ENCODE assay signal across 8 mouse cellular contexts in the genomic region with DNA sequence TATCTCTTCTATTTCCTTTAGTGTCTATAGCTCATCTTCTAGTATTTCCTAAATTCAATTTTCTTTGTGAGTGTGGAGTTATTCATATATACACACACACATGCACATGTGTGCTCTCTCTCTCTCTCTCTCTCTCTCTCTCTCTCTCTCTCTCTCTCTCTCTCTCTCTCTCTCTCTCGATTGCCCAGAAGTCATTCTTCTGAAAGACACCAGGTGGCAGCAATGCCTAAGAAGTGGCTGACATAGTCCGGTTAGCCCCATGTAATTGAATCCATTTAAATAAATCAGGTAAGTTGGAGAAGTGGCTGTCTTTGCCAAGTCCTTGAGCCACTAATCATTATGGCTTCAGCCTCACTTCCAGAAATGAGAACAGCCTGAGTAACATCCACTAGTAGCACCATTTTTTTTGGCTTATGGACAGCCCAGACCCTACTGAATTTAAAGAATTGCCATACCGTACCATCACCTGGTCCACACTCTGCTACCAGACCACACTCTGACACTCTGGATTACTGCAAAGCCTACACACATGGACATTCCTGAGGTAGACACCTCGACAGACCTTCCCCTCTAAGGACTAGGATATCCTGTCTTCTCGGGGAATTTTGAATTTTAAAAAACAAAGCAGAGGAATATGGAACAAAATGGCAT. TPM values are rescaled to one million over a fixed set of nuclear protein-coding genes. Genes with fewer than 3 reads are reported as not detected.
DNase-seq lines count a peak whose midpoint lies in the region; ATAC-seq lines count a peak whose summit lies in the region.

No protein-coding gene starts in this region.

- no peaks in the 10 kb centered on the region for H3K9me3 ChIP-seq in hindbrain, embryonic 11.5 days (ENCODE audit: control insufficient read depth, low read length)
- H3K9me3 ChIP-seq in midbrain, embryonic 12.5 days = no peaks in the 10 kb centered on the region

- WGBS in hindbrain, embryonic 11.5 days = 45% methylated on average over 5 of the region's 5 CpGs
- WGBS in midbrain, embryonic 12.5 days = 45% methylated on average over 5 of the region's 5 CpGs

- H3K36me3 ChIP-seq in hindbrain, embryonic 11.5 days (ENCODE audit: control insufficient read depth, insufficient read depth, low read length) = no peaks in the 10 kb centered on the region
- H3K36me3 ChIP-seq in midbrain, embryonic 12.5 days = no peaks in the 10 kb centered on the region

- H3K4me1 ChIP-seq in hindbrain, embryonic 11.5 days (replicated peaks; ENCODE audit: control insufficient read depth, insufficient read depth, low read length) = no peaks in the 10 kb centered on the region
- no peaks in the 10 kb centered on the region for H3K4me1 ChIP-seq in midbrain, embryonic 12.5 days

- peak; percentile 75 for ATAC-seq in hindbrain, embryonic 11.5 days (ENCODE audit: low FRiP score)
- ATAC-seq in midbrain, embryonic 12.5 days (ENCODE audit: low FRiP score, low read depth) = peak; percentile 76
- no peak for ATAC-seq in CD4-positive, CD25-positive, alpha-beta regulatory T cell, adult 4 months

- H3K27me3 ChIP-seq in hindbrain, embryonic 11.5 days (ENCODE audit: control insufficient read depth, insufficient read depth, low read length) = no peaks in the 10 kb centered on the region
- no peaks in the 10 kb centered on the region for H3K27me3 ChIP-seq in midbrain, embryonic 12.5 days

- peak; percentile 14 for DNase-seq in layer of hippocampus, adult 11-12 months (ENCODE audit: low spot score)
- DNase-seq in layer of hippocampus, adult 9-10 months (ENCODE audit: low spot score) = no peak
- peak; percentile 35 for DNase-seq in adipocyte (ENCODE audit: low spot score)
- peak; percentile 71 for DNase-seq in embryo, embryonic 10.5 days (ENCODE audit: low spot score)
- peak; percentile 70 for DNase-seq in hindbrain, embryonic 11.5 days (ENCODE audit: low spot score)
- DNase-seq in layer of hippocampus, postnatal 10 days (ENCODE audit: low spot score in 2 of 2) = peak; percentile 62 to 65

- H3K9ac ChIP-seq in hindbrain, embryonic 11.5 days (ENCODE audit: low read depth, low read length) = no peak overlapping the region
- H3K9ac ChIP-seq in midbrain, embryonic 12.5 days (replicated peaks) = no peak overlapping the region

- no peak overlapping the region for H3K4me2 ChIP-seq in hindbrain, embryonic 11.5 days (replicated peaks; ENCODE audit: low read depth, low read length)
- no peak overlapping the region for H3K4me2 ChIP-seq in midbrain, embryonic 12.5 days (replicated peaks)

- H3K4me3 ChIP-seq in hindbrain, embryonic 11.5 days (ENCODE audit: low read depth, low read length) = no peak overlapping the region
- no peak overlapping the region for H3K4me3 ChIP-seq in midbrain, embryonic 12.5 days

- no peak overlapping the region for H3K27ac ChIP-seq in hindbrain, embryonic 11.5 days (ENCODE audit: low read depth, low read length)
- H3K27ac ChIP-seq in midbrain, embryonic 12.5 days (replicated peaks) = no peak overlapping the region

RNA-seq across cellular contexts. Expression of a gene that starts 49.5 kb away (rescaled TPM):
- 26.5 and 33.2 TPM in 2 replicates for polyA plus RNA-seq in hindbrain, embryonic 11.5 days (2014; fragmentation: Nextera tagmentation; extraction: Ambion mirVana)
- total RNA-seq in layer of hippocampus, postnatal 10 days (2021) = under 1 TPM; 0.66 to 0.69 TPM
- polyA plus RNA-seq in midbrain, embryonic 12.5 days (2016; fragmentation: Nextera tagmentation; extraction: Ambion mirVana) = 16.2 and 21.0 TPM in 2 replicates
- polyA plus RNA-seq in CD4-positive, CD25-positive, alpha-beta regulatory T cell, adult 4 months (2017; shearing (Covaris generic)) = not detected

Comparison
In these comparisons a context has a peak if more than half of its experiments do, and no peak if none do; other contexts are left out.
1. RNA of a gene that starts 49.5 kb away (polyA plus RNA-seq): 26.5 to 33.2 TPM in hindbrain, embryonic 11.5 days and 16.2 to 21.0 TPM in midbrain, embryonic 12.5 days; not detected in CD4-positive, CD25-positive, alpha-beta regulatory T cell, adult 4 months; every median in the first group is over 10 times any median in the second.